Mouse (Mus musculus) heart, embryonic 16.5 days (tissue): Measurements from ENCODE around the gene Cript. TPM values are rescaled to one million over a fixed set of nuclear protein-coding genes. Genes with fewer than 3 reads are reported as not detected.

ENCODE experiments used
- ATAC-seq: fragments of 200-750 bp; cut with Nextera tagmentation; replicated peaks from 2 replicates; pipeline ENCODE4 v1.8.0; 2017; ENCODE audit warnings: moderate number of reproducible peaks; ENCODE audit not compliant: insufficient read depth, low FRiP score; ENCODE audit errors: extremely low read depth
- H3K27ac ChIP-seq: fragments of 300-500 bp; sonication (generic); 2 replicates; pipeline ENCODE4 v1.5.1; 2014; ENCODE audit warnings: mild to moderate bottlenecking, low read length, control low read depth, moderate library complexity
- H3K27me3 ChIP-seq: fragments of 300-500 bp; sonication (generic); 2 replicates; pipeline ENCODE4 v1.6.1; 2014; ENCODE audit warnings: low read length, mixed read lengths; ENCODE audit not compliant: control insufficient read depth, insufficient read depth
- H3K36me3 ChIP-seq: fragments of 300-500 bp; sonication (generic); 2 replicates; pipeline ENCODE4 v1.6.1; 2014; ENCODE audit not compliant: control insufficient read depth, insufficient read depth
- H3K4me1 ChIP-seq: fragments of 300-500 bp; sonication (generic); 2 replicates; pipeline ENCODE4 v1.6.1; 2014; ENCODE audit warnings: low read length, mixed read lengths; ENCODE audit not compliant: control insufficient read depth, insufficient read depth
- H3K4me2 ChIP-seq: fragments of 300-500 bp; sonication (generic); 2 replicates; pipeline ENCODE4 v1.6.1; 2014; ENCODE audit warnings: low read depth, mild to moderate bottlenecking, control low read depth, low read length
- H3K4me3 ChIP-seq: fragments of 300-500 bp; sonication (generic); 2 replicates; pipeline ENCODE4 v1.5.1; 2014; ENCODE audit warnings: mild to moderate bottlenecking, control low read depth, low read length
- H3K9ac ChIP-seq: fragments of 300-500 bp; sonication (generic); 2 replicates; pipeline ENCODE4 v1.6.1; 2014; ENCODE audit warnings: low read length, control low read depth
- H3K9me3 ChIP-seq: fragments of 300-500 bp; sonication (generic); replicated peaks from 2 replicates; pipeline ENCODE4 v1.6.1; 2016; ENCODE audit warnings: low read length; ENCODE audit not compliant: control insufficient read depth
- WGBS: fragments of 180-500 bp; shearing (Covaris S2); extraction: QIAGEN DNeasy Blood & Tissue Kit; methylation state at CpG from one replicate; pipeline ENCODE4 v1.1.7; 2014; 5-methylcytosine and 5-hydroxymethylcytosine counted together
- polyA plus RNA-seq: library from polyadenylated mRNA; unstranded; fragments of >200 nt; fragmentation: Nextera tagmentation; extraction: Ambion mirVana; gene quantifications from 2 replicates; pipeline ENCODE4 v1.2.1, GENCODE M21; 2015

Cript gene
- 106 and 120 TPM in 2 replicates for polyA plus RNA-seq

DNA sequence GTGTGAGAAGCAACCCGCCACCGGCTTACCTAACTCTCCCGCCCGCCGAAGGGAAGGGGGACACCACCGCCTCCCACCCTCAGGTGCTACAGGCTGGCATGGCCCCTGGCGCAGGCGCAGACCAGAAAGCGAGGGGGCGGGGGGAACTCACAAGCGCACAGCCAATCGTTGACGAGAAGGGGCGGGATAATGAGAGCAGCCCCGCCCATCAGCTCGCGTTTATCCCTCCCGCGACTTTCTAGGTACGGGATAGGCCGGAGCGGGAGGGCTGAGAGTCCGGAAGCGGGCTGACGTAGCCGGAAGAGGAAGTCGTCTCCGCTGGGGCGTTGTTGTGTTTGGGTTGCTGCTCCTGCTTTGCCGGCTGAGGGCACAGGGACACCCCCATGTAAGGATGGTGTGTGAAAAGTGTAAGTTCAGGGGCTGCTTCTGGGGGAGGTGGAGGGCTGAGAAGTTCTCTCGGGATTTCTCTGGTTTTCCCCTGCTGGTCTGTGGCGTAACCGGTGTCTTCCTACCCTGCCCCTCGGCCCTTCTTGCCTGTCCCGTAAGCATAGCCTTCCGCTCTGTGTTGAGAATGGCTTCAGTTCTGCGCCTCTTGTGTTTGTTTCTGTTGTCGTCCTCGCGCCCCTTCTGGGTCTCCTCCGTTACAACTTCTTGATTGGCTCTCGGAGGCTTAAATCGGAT, at the start of gene Cript, which contains the start of gene Pigf:
TSS of gene Cript (plus strand) at position 282 of the 681 bp plus-strand sequence.
TSS of gene Pigf (minus strand) at position 138 of the 681 bp plus-strand sequence.
- peak within 1 kb of the TSS; percentile 83 for H3K9ac ChIP-seq
- H3K27ac ChIP-seq: 0 out of 2 replicates have a peak within 1 kb of the TSS, but pooled peaks have one; percentile 17
- ATAC-seq: peak; percentile 100
- peaks cover 7% of the 10 kb centered on the region for H3K4me1 ChIP-seq
- peak within 1 kb of the TSS; percentile 98 for H3K4me3 ChIP-seq
- WGBS: under 1% methylated on average over 42 of the region's 43 CpGs
- H3K27me3 ChIP-seq: no peaks in the 10 kb centered on the region
- peak within 1 kb of the TSS; percentile 99 for H3K4me2 ChIP-seq
- H3K36me3 ChIP-seq: peaks cover 10% of the 10 kb centered on the region
- no peaks in the 10 kb centered on the region; the same call in 1 of the 2 replicates for H3K9me3 ChIP-seq

DNA sequence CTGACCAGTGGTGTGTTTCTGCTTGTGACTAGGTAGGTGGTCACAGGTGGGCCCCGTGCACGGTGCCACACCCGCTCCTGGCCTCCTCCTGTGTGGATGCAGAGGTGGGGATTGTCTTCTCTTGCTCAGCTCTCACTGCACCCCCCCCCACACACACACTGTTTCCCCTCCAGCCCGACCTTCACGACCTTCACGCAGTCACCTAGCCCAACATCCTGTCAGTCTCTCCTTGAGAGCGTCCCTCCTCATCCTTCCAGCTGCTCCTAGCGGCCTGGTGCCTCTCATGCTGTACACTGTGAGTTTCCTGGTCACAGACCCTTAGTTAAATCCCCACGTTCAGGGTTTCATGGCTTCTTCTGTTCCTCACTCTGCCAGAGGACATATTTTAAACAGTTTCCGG, 49.0 kb upstream of the Cript start:
- H3K27me3 ChIP-seq: no peaks in the 10 kb centered on the region
- H3K4me3 ChIP-seq: no peak overlapping the region
- 61% methylated on average over 10 of the region's 10 CpGs for WGBS
- no peaks in the 10 kb centered on the region for H3K9me3 ChIP-seq
- no peak overlapping the region for H3K4me2 ChIP-seq
- H3K36me3 ChIP-seq: peaks cover 19% of the 10 kb centered on the region
- H3K4me1 ChIP-seq: peaks cover 6% of the 10 kb centered on the region
- ATAC-seq: no peak
- no peak overlapping the region for H3K9ac ChIP-seq
- H3K27ac ChIP-seq: no peak overlapping the region

DNA sequence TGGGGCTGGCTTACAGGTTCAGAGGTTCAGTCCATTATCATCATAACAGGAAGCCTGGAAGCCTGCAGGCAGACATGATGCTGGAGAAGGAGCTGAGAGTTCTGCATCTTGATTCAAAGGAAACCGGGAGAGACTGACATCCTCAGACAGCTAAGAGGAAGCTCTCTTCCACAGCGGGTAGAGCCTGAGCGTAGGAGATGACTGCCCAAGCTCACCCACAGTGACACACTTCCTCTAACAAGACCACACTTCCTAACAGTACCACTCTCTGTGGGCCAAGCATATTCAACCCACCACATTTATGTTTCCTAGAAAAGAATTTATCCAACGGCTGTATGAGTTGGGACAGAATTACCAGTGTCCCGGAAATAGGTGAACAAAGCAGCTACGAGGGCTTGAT, 46.9 kb upstream of the Cript start:
- 77% methylated on average over 6 of the region's 6 CpGs for WGBS
- no peak for ATAC-seq
- Histone ChIP-seq H3K9me3 (no peaks in the 10 kb centered on the region), H3K27ac (no peak overlapping the region), H3K36me3 (peaks cover 18% of the 10 kb centered on the region), H3K4me3 (no peak overlapping the region), H3K9ac (no peak overlapping the region), H3K4me1 (peaks cover 6% of the 10 kb centered on the region), H3K4me2 (no peak overlapping the region), H3K27me3 (no peaks in the 10 kb centered on the region)

DNA sequence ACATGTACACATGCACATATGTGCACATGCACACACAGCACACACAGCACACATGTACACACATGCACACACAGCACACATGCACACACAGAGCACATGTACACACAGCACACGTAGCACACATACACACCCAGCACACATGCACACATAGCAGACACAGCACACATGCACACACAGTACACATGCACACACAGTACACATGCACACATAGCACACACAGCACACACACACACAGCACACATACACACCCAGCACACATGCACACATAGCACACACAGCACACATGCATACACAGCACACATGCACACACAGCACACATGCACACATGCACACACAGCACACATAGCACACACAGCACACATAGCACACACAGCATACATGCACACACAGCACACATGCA, 44.1 kb upstream of the Cript start:
- Histone ChIP-seq H3K27ac (no peak overlapping the region), H3K9ac (no peak overlapping the region), H3K36me3 (peaks cover 7% of the 10 kb centered on the region; the same call in 1 of the 2 replicates), H3K4me2 (no peak overlapping the region), H3K4me1 (peaks cover 10% of the 10 kb centered on the region), H3K4me3 (no peak overlapping the region), H3K27me3 (no peaks in the 10 kb centered on the region), H3K9me3 (no peaks in the 10 kb centered on the region)
- no peak for ATAC-seq
- 96% methylated on average over 1 of the region's 1 CpGs for WGBS

DNA sequence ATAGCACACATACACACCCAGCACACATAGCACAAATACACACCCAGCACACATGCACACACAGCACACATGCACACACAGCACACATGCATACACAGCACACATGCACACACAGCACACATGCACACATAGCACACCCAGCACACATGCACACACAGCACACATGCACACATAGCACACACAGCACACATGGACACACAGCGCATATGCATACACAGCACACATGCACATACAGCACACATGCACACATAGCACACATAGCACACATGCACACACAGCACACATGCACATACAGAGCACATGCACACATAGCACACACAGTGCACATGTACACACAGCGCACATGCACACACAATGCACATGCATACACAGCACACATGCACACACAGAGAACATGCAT, 43.6 kb upstream of the Cript start:
- Histone ChIP-seq H3K27me3 (no peaks in the 10 kb centered on the region), H3K9me3 (no peaks in the 10 kb centered on the region), H3K4me2 (no peak overlapping the region), H3K4me3 (no peak overlapping the region), H3K27ac (no peak overlapping the region), H3K36me3 (peaks cover 7% of the 10 kb centered on the region; the same call in 1 of the 2 replicates), H3K9ac (no peak overlapping the region), H3K4me1 (peaks cover 15% of the 10 kb centered on the region)
- no peak for ATAC-seq
- WGBS: 97% methylated on average over 2 of the region's 2 CpGs

DNA sequence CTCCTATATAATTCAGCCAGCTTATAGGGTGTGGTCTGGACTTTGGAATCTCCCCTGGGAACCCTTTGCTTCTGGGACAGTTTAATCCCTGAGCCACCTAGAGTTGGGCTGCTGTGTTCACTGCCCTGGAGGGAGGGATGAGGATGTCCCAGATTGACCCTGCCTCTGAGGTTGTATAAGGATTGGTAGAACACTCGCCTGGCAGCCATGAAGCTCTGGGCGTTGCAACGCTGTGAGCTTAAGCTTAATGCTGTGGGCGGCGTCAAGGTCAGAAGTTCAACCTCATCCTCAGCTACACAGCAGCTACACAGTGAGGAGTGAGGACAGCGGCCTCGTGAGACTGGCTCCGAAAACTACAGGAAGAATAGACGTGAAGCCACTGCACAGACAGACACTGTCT, 42.9 kb upstream of the Cript start:
- Histone ChIP-seq H3K4me2 (no peak overlapping the region), H3K27ac (no peak overlapping the region), H3K36me3 (peaks cover 7% of the 10 kb centered on the region; the same call in 1 of the 2 replicates), H3K9me3 (no peaks in the 10 kb centered on the region), H3K27me3 (no peaks in the 10 kb centered on the region), H3K4me1 (peaks cover 22% of the 10 kb centered on the region), H3K9ac (no peak overlapping the region), H3K4me3 (no peak overlapping the region)
- 46% methylated on average over 9 of the region's 9 CpGs for WGBS
- ATAC-seq: 0 out of 2 replicates have a peak, but pooled peaks have one; percentile 25

DNA sequence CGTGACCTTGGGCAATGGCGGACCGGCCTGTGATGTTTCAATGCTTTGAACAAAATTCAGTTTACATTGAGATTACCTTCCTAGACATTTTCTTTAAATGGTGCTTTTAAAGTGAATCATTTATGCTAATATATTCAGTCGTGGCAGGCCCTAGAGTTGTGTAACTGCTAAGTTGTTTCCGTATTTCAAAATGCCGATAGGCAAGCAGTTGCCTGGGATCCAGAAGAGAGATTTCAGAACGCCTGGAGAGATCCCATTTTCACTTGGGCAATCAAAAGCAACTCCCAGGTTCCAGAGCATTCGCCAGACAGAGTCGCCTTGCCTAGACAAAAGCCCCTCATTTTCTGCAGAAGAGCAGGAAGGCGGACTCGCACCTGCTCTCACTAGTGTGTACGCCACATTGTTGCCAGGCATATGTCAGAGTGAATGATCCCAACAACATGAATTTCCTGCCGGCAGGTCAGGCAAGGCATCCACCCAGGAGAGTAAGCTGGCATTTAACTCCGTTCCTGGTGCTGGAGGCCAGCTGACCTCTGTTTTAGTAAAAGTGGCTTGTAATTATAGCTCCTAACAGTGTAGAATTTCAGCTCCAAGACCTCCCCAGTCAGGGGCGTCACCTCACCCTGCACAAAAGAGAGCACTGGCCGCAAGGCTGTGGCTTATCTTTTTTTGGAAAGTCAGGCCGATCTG, 38.8 kb upstream of the Cript start:
- Histone ChIP-seq H3K27me3 (no peaks in the 10 kb centered on the region), H3K27ac (peak overlapping the region; percentile 51), H3K9ac (no peak overlapping the region; the same call in 1 of the 2 replicates), H3K4me3 (no peak overlapping the region), H3K4me2 (peak overlapping the region; percentile 43), H3K36me3 (0 out of 2 replicates have a peak, but pooled peaks cover 3% of the 10 kb centered on the region), H3K4me1 (peaks cover 44% of the 10 kb centered on the region), H3K9me3 (no peaks in the 10 kb centered on the region)
- no peak for ATAC-seq
- WGBS: 56% methylated on average over 17 of the region's 17 CpGs

DNA sequence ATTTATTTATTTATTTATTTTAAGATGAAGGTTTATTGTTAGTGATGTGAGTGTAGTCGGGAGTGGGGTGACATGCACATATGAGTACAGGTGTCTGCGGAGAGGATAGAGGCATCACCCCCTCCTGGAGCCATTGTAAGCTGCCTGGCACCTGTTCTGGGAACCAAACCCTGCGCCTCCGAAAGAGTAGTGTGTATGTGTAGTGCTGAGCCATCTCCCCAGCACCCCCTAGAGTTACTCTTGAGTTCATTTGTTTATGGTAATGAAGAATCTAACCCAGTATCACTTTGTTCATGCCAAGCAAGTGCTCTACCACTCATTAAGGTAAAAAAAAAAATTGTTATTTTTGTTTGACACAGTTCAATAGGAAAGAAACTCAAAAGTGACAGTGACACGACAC, 37.2 kb upstream of the Cript start:
- H3K9ac ChIP-seq: no peak overlapping the region
- 85% methylated on average over 5 of the region's 5 CpGs for WGBS
- peaks cover 44% of the 10 kb centered on the region for H3K4me1 ChIP-seq

DNA sequence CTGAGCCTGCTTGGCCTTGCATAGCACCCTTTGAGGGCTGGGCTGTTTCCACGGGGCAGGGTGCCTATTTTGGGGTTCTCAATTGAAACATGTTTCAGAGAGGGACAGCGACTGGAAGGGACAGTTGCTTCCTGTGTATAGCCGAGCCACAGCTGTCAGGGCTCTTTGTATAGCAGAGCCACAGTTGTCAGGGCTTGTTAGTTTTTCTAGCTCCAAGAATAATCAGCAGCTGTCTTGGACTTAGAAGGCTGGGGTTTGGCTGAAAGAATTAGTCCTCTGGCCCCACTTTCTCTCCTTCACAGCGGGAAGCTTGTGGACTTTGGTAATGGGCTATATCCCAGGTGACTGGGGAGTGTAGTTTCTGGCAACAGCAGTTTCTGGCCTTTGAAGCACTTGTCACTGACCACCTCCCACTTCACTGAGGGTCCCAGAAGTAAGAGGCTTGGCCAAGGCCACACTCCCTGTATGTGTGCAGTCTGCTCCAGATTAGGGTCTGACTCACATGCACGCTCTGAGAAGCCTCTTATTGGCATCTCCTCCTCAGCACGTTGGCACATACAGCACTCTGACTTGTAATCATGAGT, 36.7 kb upstream of the Cript start:
- no peak overlapping the region for H3K4me3 ChIP-seq
- H3K4me1 ChIP-seq: peaks cover 44% of the 10 kb centered on the region
- no peak overlapping the region for H3K4me2 ChIP-seq
- no peaks in the 10 kb centered on the region for H3K27me3 ChIP-seq
- no peak for ATAC-seq
- no peaks in the 10 kb centered on the region for H3K36me3 ChIP-seq
- H3K9ac ChIP-seq: no peak overlapping the region
- 36% methylated on average over 6 of the region's 6 CpGs for WGBS
- H3K9me3 ChIP-seq: no peaks in the 10 kb centered on the region
- peak overlapping the region; percentile 9; the same call in 1 of the 2 replicates for H3K27ac ChIP-seq

More for the DNA sequence above, 37.2 kb upstream of the Cript start:
- Histone ChIP-seq H3K4me2 (no peak overlapping the region), H3K9me3 (no peaks in the 10 kb centered on the region), H3K27ac (no peak overlapping the region), H3K4me3 (no peak overlapping the region), H3K36me3 (no peaks in the 10 kb centered on the region), H3K27me3 (no peaks in the 10 kb centered on the region)
- no peak for ATAC-seq
